Comparison of ENCODE assay signal across 9 mouse cellular contexts in genomic region chr12:8762667-8763066, GRCm38 (mm10). TPM values are rescaled to one million over a fixed set of nuclear protein-coding genes. Genes with fewer than 3 reads are reported as not detected.
DNase-seq lines count a peak whose midpoint lies in the region; ATAC-seq and TF ChIP-seq lines count a peak whose summit lies in the region.
"Had no signal": no experiment of that assay in that cellular context is flagged by ENCODE, and none has a peak within 500 bp of the region (broad histone marks: within the 10 kb centered on the region; RNA-seq: fewer than 3 reads in every experiment).

No protein-coding gene starts in this region.

- H3K4me2 ChIP-seq in liver, postnatal 0 days (ENCODE audit: low read depth, low read length), result no peak overlapping the region
- no peak overlapping the region for H3K4me2 ChIP-seq in liver, embryonic 11.5 days
- H3K4me2 ChIP-seq: liver, embryonic 15.5 days had no signal

- no peaks in the 10 kb centered on the region for H3K27me3 ChIP-seq in liver, postnatal 0 days (ENCODE audit: insufficient read depth, low read length)
- H3K27me3 ChIP-seq in liver, embryonic 11.5 days (replicated peaks; ENCODE audit: control insufficient read depth, insufficient read depth, low read length), result no peaks in the 10 kb centered on the region
- H3K27me3 ChIP-seq in MEL (ENCODE audit: control insufficient read depth in 1 of 2, insufficient read depth in 2 of 2, low read length in 2 of 2), result no peaks in the 10 kb centered on the region; a peak in 1 of 4 replicates
- H3K27me3 ChIP-seq in limb, embryonic 10.5 days (ENCODE audit: low read depth, poor library complexity, severe bottlenecking), result no peaks in the 10 kb centered on the region
- H3K27me3 ChIP-seq: liver, embryonic 15.5 days had no signal

- H3K9ac ChIP-seq in liver, postnatal 0 days (replicated peaks), result no peak overlapping the region
- no peak overlapping the region for H3K9ac ChIP-seq in liver, embryonic 11.5 days (ENCODE audit: low read depth, low read length)
- no peak overlapping the region for H3K9ac ChIP-seq in MEL (ENCODE audit: control insufficient read depth, low read depth, low read length, poor library complexity, severe bottlenecking)
- H3K9ac ChIP-seq: liver, embryonic 15.5 days had no signal

- DNase-seq in gastrocnemius, adult 2 months, result no peak
- no peak for DNase-seq in gastrocnemius, postnatal 25 days
- DNase-seq in liver, postnatal 0 days, result peak; percentile 20
- DNase-seq in liver, embryonic 11.5 days (ENCODE audit: low spot score), result no peak
- DNase-seq in MEL (ENCODE audit: low read depth, low spot score), result no peak
- DNase-seq in limb, embryonic 10.5 days (ENCODE audit: low spot score), result peak; percentile 41
- DNase-seq in left cerebral cortex, postnatal 25 days (ENCODE audit: low spot score in 2 of 2), result no peak
- DNase-seq in testis, postnatal 10 days (ENCODE audit: low spot score), result no peak

- H3K27ac ChIP-seq in gastrocnemius, adult 2 months, result no peak overlapping the region
- no peak overlapping the region for H3K27ac ChIP-seq in liver, postnatal 0 days (ENCODE audit: low read depth)
- H3K27ac ChIP-seq in liver, embryonic 11.5 days (ENCODE audit: low read depth, low read length), result no peak overlapping the region
- H3K27ac ChIP-seq in MEL (ENCODE audit: control insufficient read depth, low read depth, low read length), result no peak overlapping the region
- 0 out of 2 replicates have a peak overlapping the region, but pooled peaks have one; percentile 11 for H3K27ac ChIP-seq in limb, embryonic 10.5 days
- H3K27ac ChIP-seq: liver, embryonic 15.5 days had no signal

- H3K36me3 ChIP-seq in liver, postnatal 0 days (replicated peaks; ENCODE audit: insufficient read depth, low read length), result no peaks in the 10 kb centered on the region
- no peaks in the 10 kb centered on the region for H3K36me3 ChIP-seq in liver, embryonic 11.5 days (ENCODE audit: control insufficient read depth, insufficient read depth, low read length)
- no peaks in the 10 kb centered on the region for H3K36me3 ChIP-seq in MEL (ENCODE audit: control insufficient read depth in 1 of 2, insufficient read depth in 2 of 2, low read length in 2 of 2)
- peaks cover 14% of the 10 kb centered on the region for H3K36me3 ChIP-seq in limb, embryonic 10.5 days
- H3K36me3 ChIP-seq: liver, embryonic 15.5 days had no signal

- 63% methylated on average over 2 of the region's 2 CpGs for WGBS in liver, postnatal 0 days (ENCODE audit: insufficient replicate concordance)
- 70% methylated on average over 2 of the region's 2 CpGs for WGBS in liver, embryonic 11.5 days
- WGBS in limb, embryonic 10.5 days, result 84% methylated on average over 2 of the region's 2 CpGs

- TF ChIP-seq RAD21 in MEL (IDR thresholded peaks at IDR 0.05; ENCODE audit: low read depth, low read length), result peak; percentile 53

- H3K4me3 ChIP-seq in gastrocnemius, adult 2 months, result no peak overlapping the region
- H3K4me3 ChIP-seq in liver, postnatal 0 days (ENCODE audit: low read depth, low read length), result no peak overlapping the region
- H3K4me3 ChIP-seq in liver, embryonic 11.5 days (ENCODE audit: low read depth, low read length), result no peak overlapping the region
- H3K4me3 ChIP-seq in MEL (ENCODE audit: control insufficient read depth in 1 of 2, insufficient read depth in 1 of 2, low read depth in 2 of 2, low read length in 2 of 2), result no peak overlapping the region
- no peak overlapping the region for H3K4me3 ChIP-seq in limb, embryonic 10.5 days
- H3K4me3 ChIP-seq: liver, embryonic 15.5 days had no signal

- intact Hi-C loops in gastrocnemius, adult 2 months (cut with DNase I), result no loop called here
- intact Hi-C loops in left cerebral cortex, postnatal 25 days (cut with DNase I), result no loop called here

- H3K79me2 ChIP-seq in MEL (ENCODE audit: control insufficient read depth, insufficient read depth, low read length, poor library complexity), result no peaks in the 10 kb centered on the region

- peak; percentile 47; the same call in 1 of the 2 replicates for TF ChIP-seq CTCF in gastrocnemius, adult 2 months (IDR thresholded peaks at IDR 0.05)
- peak; percentile 63 for TF ChIP-seq CTCF in liver, postnatal 0 days (IDR thresholded peaks at IDR 0.05; ENCODE audit: low read depth)
- peak; percentile 41 to 53 (median 53) for TF ChIP-seq CTCF in MEL (IDR thresholded peaks at IDR 0.05 in 2 of 3, conservative IDR thresholded peaks at IDR 0.05 in 1 of 3; ENCODE audit: control insufficient read depth in 1 of 3, insufficient read depth in 1 of 3, low read depth in 2 of 3, low read length in 3 of 3, poor library complexity in 1 of 3, severe bottlenecking in 1 of 3)

- ATAC-seq in liver, postnatal 0 days, result no peak
- no peak for ATAC-seq in liver, embryonic 11.5 days (replicated peaks; ENCODE audit: low FRiP score)

- TF ChIP-seq POLR2A in MEL (IDR thresholded peaks at IDR 0.05; ENCODE audit: control insufficient read depth in 1 of 2, insufficient read depth in 1 of 2, low read depth in 1 of 2, low read length in 2 of 2, poor library complexity in 1 of 2), result no peak

- TF ChIP-seq EP300 in liver, postnatal 0 days (IDR thresholded peaks at IDR 0.05; ENCODE audit: low read depth), result no peak
- TF ChIP-seq EP300 in MEL (IDR thresholded peaks at IDR 0.05; ENCODE audit: low read depth in 1 of 2, low read length in 2 of 2), result no peak

- no peaks in the 10 kb centered on the region for H3K4me1 ChIP-seq in liver, postnatal 0 days (ENCODE audit: insufficient read depth)
- H3K4me1 ChIP-seq in liver, embryonic 11.5 days (replicated peaks; ENCODE audit: control insufficient read depth, insufficient read depth, low read length), result no peaks in the 10 kb centered on the region
- no peaks in the 10 kb centered on the region for H3K4me1 ChIP-seq in MEL (ENCODE audit: control insufficient read depth in 1 of 2, insufficient read depth in 2 of 2, low read length in 2 of 2)
- H3K4me1 ChIP-seq in limb, embryonic 10.5 days, result peaks cover 9% of the 10 kb centered on the region

- no peaks in the 10 kb centered on the region for H3K9me3 ChIP-seq in liver, postnatal 0 days (ENCODE audit: low read length)
- H3K9me3 ChIP-seq in liver, embryonic 11.5 days (ENCODE audit: control insufficient read depth, low read length), result no peaks in the 10 kb centered on the region
- no peaks in the 10 kb centered on the region for H3K9me3 ChIP-seq in MEL (replicated peaks; ENCODE audit: insufficient read depth, low read length)
- no peaks in the 10 kb centered on the region for H3K9me3 ChIP-seq in limb, embryonic 10.5 days (replicated peaks)
- H3K9me3 ChIP-seq: liver, embryonic 15.5 days had no signal

TF ChIP-seq in MEL, 35 proteins besides CTCF, POLR2A, EP300 and RAD21:
- peak; percentile 11; the same call in 1 of the 2 replicates for TF ChIP-seq SMC3 (IDR thresholded peaks at IDR 0.05; ENCODE audit: low read depth, low read length)
- no peak for TF ChIP-seq JUND (IDR thresholded peaks at IDR 0.05; ENCODE audit: low read depth, low read length)

RNA-seq across cellular contexts. Expression of gene Sdc1, which starts 8.5 kb away (rescaled TPM):
- 1 to 10 TPM; 1.9 to 2.7 TPM for total RNA-seq in gastrocnemius, adult 2 months (2021)
- 1 to 10 TPM; 3.6 to 5.1 TPM for total RNA-seq in gastrocnemius, postnatal 25 days (2021)
- polyA plus RNA-seq in liver, postnatal 0 days (2015; fragmentation: Nextera tagmentation; extraction: Ambion mirVana), result 101 and 116 TPM in 2 replicates
- polyA plus RNA-seq in liver, embryonic 11.5 days (2014; fragmentation: Nextera tagmentation; extraction: Ambion mirVana), result 50.2 and 51.6 TPM in 2 replicates
- total RNA-seq in MEL (2012; rRNA removed), result 25.3 and 32.3 TPM in 2 replicates
- 10 to 100 TPM in 1 of 2 experiments, not detected in 1; 33.6 TPM for polyA plus RNA-seq in MEL (2012; ENCODE audit: insufficient read depth in 1 of 2, insufficient read length in 2 of 2, low read depth in 1 of 2, low replicate concordance in 2 of 2, missing spikeins in 1 of 2)
- 245 and 261 TPM in 2 replicates for polyA plus RNA-seq in limb, embryonic 10.5 days (2016; fragmentation: Nextera tagmentation; extraction: Ambion mirVana)
- total RNA-seq in left cerebral cortex, postnatal 25 days (2021), result 1 to 10 TPM; 1.3 to 1.6 TPM

Comparison
In these comparisons a context has a peak if more than half of its experiments do, and no peak if none do; other contexts are left out.
1. DNase-seq: peak in liver, postnatal 0 days (single experiment) and limb, embryonic 10.5 days (single experiment); none in gastrocnemius, adult 2 months (single experiment), gastrocnemius, postnatal 25 days (single experiment), liver, embryonic 11.5 days (single experiment), MEL (single experiment), left cerebral cortex, postnatal 25 days (0 of 2) and testis, postnatal 10 days (single experiment).
2. Peak in every context shown above with its lines, with median percentiles within 50 percentile points of each other: CTCF ChIP-seq.